16 mouse cellular contexts compared by ENCODE assay signal in genomic region chr5:66575148-66575547, GRCm38 (mm10). TPM values are rescaled to one million over a fixed set of nuclear protein-coding genes. Genes with fewer than 3 reads are reported as not detected.
DNase-seq lines count a peak whose midpoint lies in the region; ATAC-seq and TF ChIP-seq lines count a peak whose summit lies in the region.
"Had no signal": no experiment of that assay in that cellular context is flagged by ENCODE, and none has a peak within 500 bp of the region (broad histone marks: within the 10 kb centered on the region; RNA-seq: fewer than 3 reads in every experiment).

No protein-coding gene starts in this region.

- no peak for TF ChIP-seq CTCF in brain, embryonic 14.5 days (IDR thresholded peaks at IDR 0.05; ENCODE audit: borderline replicate concordance, extremely low read depth, insufficient read depth, insufficient read length)

- DNase-seq in cerebellum, postnatal 14 days: peak; percentile 44 to 56
- DNase-seq in kidney, postnatal 10 days: peak; percentile 59
- DNase-seq in kidney, adult 18-20 months: no peak
- peak; percentile 33 for DNase-seq in brain, embryonic 14.5 days (ENCODE audit: low read depth)
- no peak for DNase-seq in ovary, postnatal 10 days (ENCODE audit: low spot score)
- DNase-seq: B cell, adult 2 months; kidney, adult 9 months had no signal

- peaks cover 22% of the 10 kb centered on the region for H3K4me1 ChIP-seq in lung, embryonic 16.5 days (replicated peaks; ENCODE audit: control insufficient read depth, insufficient read depth, low read length)
- peaks cover 26% of the 10 kb centered on the region for H3K4me1 ChIP-seq in neural tube, embryonic 15.5 days
- H3K4me1 ChIP-seq: megakaryocyte, embryonic 14.5 days had no signal

- no peak overlapping the region for H3K4me2 ChIP-seq in lung, embryonic 16.5 days (ENCODE audit: low read depth, low read length)
- H3K4me2 ChIP-seq in neural tube, embryonic 15.5 days: no peak overlapping the region
- H3K4me2 ChIP-seq: embryonic facial prominence, embryonic 13.5 days; hindbrain, embryonic 14.5 days had no signal

- no peaks in the 10 kb centered on the region for H3K27me3 ChIP-seq in lung, embryonic 16.5 days (ENCODE audit: control insufficient read depth, insufficient read depth, low read depth, low read length)
- H3K27me3 ChIP-seq in neural tube, embryonic 15.5 days (replicated peaks): no peaks in the 10 kb centered on the region
- H3K27me3 ChIP-seq: embryonic facial prominence, embryonic 13.5 days; Patski had no signal

- 54% methylated on average over 13 of the region's 13 CpGs for WGBS in lung, embryonic 16.5 days
- 60% methylated on average over 13 of the region's 13 CpGs for WGBS in neural tube, embryonic 15.5 days

- H3K9me3 ChIP-seq in lung, embryonic 16.5 days (ENCODE audit: control insufficient read depth, low read length): no peaks in the 10 kb centered on the region
- H3K9me3 ChIP-seq in neural tube, embryonic 15.5 days (replicated peaks): no peaks in the 10 kb centered on the region
- H3K9me3 ChIP-seq: embryonic facial prominence, embryonic 13.5 days; megakaryocyte, embryonic 14.5 days had no signal

- H3K9ac ChIP-seq in lung, embryonic 16.5 days (ENCODE audit: low read length): no peak overlapping the region
- no peak overlapping the region for H3K9ac ChIP-seq in neural tube, embryonic 15.5 days (replicated peaks)
- H3K9ac ChIP-seq: embryonic facial prominence, embryonic 13.5 days; hindbrain, embryonic 14.5 days; liver, embryonic 14.5 days had no signal

- no peak overlapping the region for H3K4me3 ChIP-seq in lung, embryonic 16.5 days (ENCODE audit: low read length)
- H3K4me3 ChIP-seq in neural tube, embryonic 15.5 days (replicated peaks): no peak overlapping the region
- H3K4me3 ChIP-seq: embryonic facial prominence, embryonic 13.5 days; megakaryocyte, embryonic 14.5 days had no signal

- no peaks in the 10 kb centered on the region for H3K36me3 ChIP-seq in lung, embryonic 16.5 days (ENCODE audit: control insufficient read depth, insufficient read depth, low read length)
- H3K36me3 ChIP-seq in neural tube, embryonic 15.5 days: no peaks in the 10 kb centered on the region
- H3K36me3 ChIP-seq: embryonic facial prominence, embryonic 13.5 days had no signal

- H3K27ac ChIP-seq in lung, embryonic 16.5 days (ENCODE audit: low read length): no peak overlapping the region
- H3K27ac ChIP-seq in neural tube, embryonic 15.5 days (replicated peaks): no peak overlapping the region
- H3K27ac ChIP-seq: embryonic facial prominence, embryonic 13.5 days; hindbrain, embryonic 14.5 days; liver, embryonic 14.5 days had no signal

- no peak for TF ChIP-seq POLR2A in brain, embryonic 14.5 days (IDR thresholded peaks at IDR 0.05; ENCODE audit: borderline replicate concordance, extremely low read depth, insufficient read depth, insufficient read length, poor library complexity, severe bottlenecking)

- no peak for ATAC-seq in cerebellum, adult (ENCODE audit: insufficient number of reproducible peaks, low FRiP score, low TSS enrichment)
- ATAC-seq in lung, embryonic 16.5 days (ENCODE audit: low read depth): peak; percentile 60; the same call in 1 of the 2 replicates
- no peak for ATAC-seq in neural tube, embryonic 15.5 days (ENCODE audit: low FRiP score)
- ATAC-seq: midbrain, embryonic 16.5 days; Patski had no signal

RNA-seq across cellular contexts. Expression of gene Apbb2, which starts 43.4 kb away (rescaled TPM):
- polyA plus RNA-seq in brain, embryonic 14.5 days (2012; rRNA removed): 19.9 and 47.9 TPM in 2 replicates
- 56.7 and 57.0 TPM in 2 replicates for polyA plus RNA-seq in lung, embryonic 16.5 days (2015; fragmentation: Nextera tagmentation; extraction: Ambion mirVana)
- 98.8 and 118 TPM in 2 replicates for polyA plus RNA-seq in neural tube, embryonic 15.5 days (2015; fragmentation: Nextera tagmentation; extraction: Ambion mirVana)

Comparison
In these comparisons a context has a peak if more than half of its experiments do, and no peak if none do; other contexts are left out.
1. DNase-seq: peak in cerebellum, postnatal 14 days (2 of 2), kidney, postnatal 10 days (single experiment) and brain, embryonic 14.5 days (single experiment); none in kidney, adult 18-20 months (single experiment) and ovary, postnatal 10 days (single experiment).